Mouse (Mus musculus): ENCODE measurements around the gene Veph1. TPM values are rescaled to one million over a fixed set of nuclear protein-coding genes. Genes with fewer than 3 reads are reported as not detected.

Gene Veph1
- polyA plus RNA-seq, 2 experiments from 2014 or later, result not detected

DNA sequence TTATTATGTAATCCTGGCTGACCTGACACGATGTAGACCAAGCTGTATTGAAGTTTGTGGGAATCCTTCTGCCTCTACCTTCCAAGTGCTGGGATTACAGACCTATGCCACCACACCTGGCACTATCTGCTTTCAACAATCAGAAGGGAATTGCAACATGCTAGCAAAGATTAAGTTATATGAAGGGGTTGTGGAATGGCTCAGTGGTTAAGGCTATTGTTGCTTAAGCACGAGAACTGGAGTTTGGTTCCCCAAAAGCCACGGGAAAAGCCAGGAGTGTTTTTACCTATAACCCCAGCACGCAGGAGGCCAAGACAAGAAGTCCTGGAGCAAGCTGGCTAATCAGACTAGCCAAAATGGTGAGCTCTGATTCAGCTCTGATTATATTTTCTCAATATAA is 291.6 kb downstream of the Veph1 start:
- ATAC-seq, result no peak

DNA sequence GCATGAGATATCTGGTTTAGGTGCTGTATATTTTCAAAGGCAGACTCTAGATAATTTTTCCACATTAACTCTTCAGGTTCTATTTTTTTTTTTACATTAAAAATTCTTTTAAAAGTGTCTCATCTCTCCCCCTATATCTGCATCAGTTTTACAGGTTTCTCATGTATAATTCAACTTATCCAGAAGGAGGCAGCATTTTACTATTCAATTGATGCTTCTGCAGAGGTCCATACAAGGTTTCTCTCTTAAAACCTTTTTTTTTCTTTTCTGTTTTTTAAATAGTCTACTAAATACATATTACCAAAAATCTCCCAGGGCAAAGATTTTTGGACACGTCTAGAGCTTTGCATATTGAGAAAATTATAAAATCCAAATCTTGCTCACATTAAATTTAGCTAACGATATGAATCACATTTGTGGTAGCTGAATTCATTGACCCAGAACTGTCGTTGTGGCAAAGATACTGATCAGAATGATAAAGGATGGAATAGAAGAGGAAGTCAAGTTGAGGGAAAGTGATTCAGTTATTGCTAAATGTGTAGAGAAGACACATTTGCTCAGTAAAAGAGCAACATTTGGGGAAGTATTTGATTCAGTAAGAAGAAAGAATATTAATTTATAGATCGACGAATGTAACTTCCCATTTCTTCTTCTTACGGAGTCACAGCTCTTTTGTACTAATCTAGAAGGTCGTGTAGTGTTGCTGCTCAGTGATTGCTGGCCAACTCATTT is 292.3 kb downstream of the Veph1 start:
- ATAC-seq, result no peak

Other genes starting within 250 kb of the Veph1 start
- not detected for gene Ptx3, start 76.9 kb downstream of the Veph1 start, polyA plus RNA-seq (2017; shearing (Covaris generic))